ENCODE assay signal across 9 mouse cellular contexts in the genomic region with DNA sequence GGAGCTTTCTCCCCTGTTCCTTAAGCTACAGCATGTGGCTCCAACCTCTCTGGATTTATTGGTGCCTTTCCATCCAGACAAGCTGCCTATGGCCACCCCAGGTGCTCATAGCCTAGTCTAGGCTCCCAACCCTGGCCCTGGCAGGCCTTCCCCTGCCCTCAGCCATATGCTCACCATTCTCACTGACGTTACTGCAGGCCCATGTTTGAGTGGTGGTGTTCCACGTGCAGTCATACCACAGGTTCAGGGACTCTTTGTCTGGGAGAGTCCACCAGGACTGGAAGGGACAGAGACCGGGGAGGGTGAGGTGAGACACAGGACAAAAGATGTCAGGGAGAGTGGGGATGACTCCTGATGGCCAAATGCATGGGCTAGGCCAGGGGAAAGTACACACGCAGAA. TPM values are rescaled to one million over a fixed set of nuclear protein-coding genes. Genes with fewer than 3 reads are reported as not detected.
DNase-seq lines count a peak whose midpoint lies in the region; ATAC-seq and TF ChIP-seq lines count a peak whose summit lies in the region.
"Had no signal": no experiment of that assay in that cellular context is flagged by ENCODE, and none has a peak within 500 bp of the region (broad histone marks: within the 10 kb centered on the region; RNA-seq: fewer than 3 reads in every experiment).

No protein-coding gene starts in this region.

- H3K27me3 ChIP-seq in forebrain, embryonic 12.5 days, result peaks cover 14% of the 10 kb centered on the region; the same call in 1 of the 2 replicates
- H3K27me3 ChIP-seq in forebrain, embryonic 14.5 days (replicated peaks; ENCODE audit: control insufficient read depth, insufficient read depth, low read length), result no peaks in the 10 kb centered on the region
- no peaks in the 10 kb centered on the region for H3K27me3 ChIP-seq in lung, postnatal 0 days (replicated peaks; ENCODE audit: insufficient read depth, low read length)

- TF ChIP-seq EP300 in lung, postnatal 0 days (IDR thresholded peaks at IDR 0.05), result no peak

- 0 out of 2 replicates have a peak overlapping the region, but pooled peaks have one; percentile 4 for H3K4me2 ChIP-seq in forebrain, embryonic 12.5 days
- no peak overlapping the region for H3K4me2 ChIP-seq in forebrain, embryonic 14.5 days (ENCODE audit: low read length)
- H3K4me2 ChIP-seq in lung, postnatal 0 days (replicated peaks; ENCODE audit: low read depth, low read length), result peak overlapping the region; percentile 63

- TF ChIP-seq POLR2A in olfactory bulb, adult 2 months (IDR thresholded peaks at IDR 0.05; ENCODE audit: insufficient read depth, low read depth, low read length), result no peak

- H3K27ac ChIP-seq in forebrain, embryonic 12.5 days, result no peak overlapping the region
- H3K27ac ChIP-seq in forebrain, embryonic 14.5 days (ENCODE audit: low read depth, low read length), result no peak overlapping the region; the same call in 1 of the 2 replicates
- no peak overlapping the region for H3K27ac ChIP-seq in lung, postnatal 0 days (ENCODE audit: low read length)
- H3K27ac ChIP-seq in olfactory bulb, adult 2 months (ENCODE audit: insufficient read depth, low read depth, low read length), result peak overlapping the region; percentile 81

- no peaks in the 10 kb centered on the region for H3K36me3 ChIP-seq in forebrain, embryonic 12.5 days (replicated peaks)
- H3K36me3 ChIP-seq in forebrain, embryonic 14.5 days (ENCODE audit: control insufficient read depth, insufficient read depth, low read length), result no peaks in the 10 kb centered on the region
- no peaks in the 10 kb centered on the region for H3K36me3 ChIP-seq in lung, postnatal 0 days (ENCODE audit: insufficient read depth, low read length)

- no peaks in the 10 kb centered on the region for H3K9me3 ChIP-seq in forebrain, embryonic 12.5 days
- no peaks in the 10 kb centered on the region for H3K9me3 ChIP-seq in forebrain, embryonic 14.5 days (replicated peaks; ENCODE audit: control insufficient read depth, low read length)
- H3K9me3 ChIP-seq in lung, postnatal 0 days (ENCODE audit: low read length), result no peaks in the 10 kb centered on the region

- no peak overlapping the region for H3K9ac ChIP-seq in forebrain, embryonic 12.5 days
- H3K9ac ChIP-seq in forebrain, embryonic 14.5 days (ENCODE audit: low read length), result no peak overlapping the region
- no peak overlapping the region for H3K9ac ChIP-seq in lung, postnatal 0 days (replicated peaks; ENCODE audit: low read depth)

- no peak overlapping the region for H3K4me3 ChIP-seq in forebrain, embryonic 12.5 days (replicated peaks)
- no peak overlapping the region for H3K4me3 ChIP-seq in forebrain, embryonic 14.5 days (ENCODE audit: low read depth, low read length)
- 0 out of 2 replicates have a peak overlapping the region, but pooled peaks have one; percentile 42 for H3K4me3 ChIP-seq in lung, postnatal 0 days (ENCODE audit: low read depth, low read length)
- H3K4me3 ChIP-seq in olfactory bulb, adult 2 months (ENCODE audit: insufficient read depth, low read depth, low read length), result no peak overlapping the region

- H3K4me1 ChIP-seq in forebrain, embryonic 12.5 days, result peaks cover 34% of the 10 kb centered on the region
- peaks cover 24% of the 10 kb centered on the region for H3K4me1 ChIP-seq in forebrain, embryonic 14.5 days (ENCODE audit: control insufficient read depth, insufficient read depth, low read length)
- peaks cover 28% of the 10 kb centered on the region for H3K4me1 ChIP-seq in lung, postnatal 0 days (ENCODE audit: insufficient read depth, low read depth, low read length)
- H3K4me1 ChIP-seq in olfactory bulb, adult 2 months (ENCODE audit: control insufficient read depth, insufficient read depth, low read length), result peaks cover 78% of the 10 kb centered on the region

- ATAC-seq in forebrain, embryonic 12.5 days (ENCODE audit: low FRiP score), result no peak
- ATAC-seq in forebrain, embryonic 14.5 days, result no peak
- no peak for ATAC-seq in lung, postnatal 0 days
- no peak for ATAC-seq in granulocyte monocyte progenitor cell, adult 5-6 weeks (replicated peaks; ENCODE audit: poor library complexity, severe bottlenecking)

- 83% methylated on average over 4 of the region's 4 CpGs for WGBS in forebrain, embryonic 12.5 days
- 79% methylated on average over 4 of the region's 4 CpGs for WGBS in forebrain, embryonic 14.5 days
- WGBS in lung, postnatal 0 days, result 55% methylated on average over 4 of the region's 4 CpGs
- 79% methylated on average over 4 of the region's 4 CpGs for whole genome bisulfite sequencing in olfactory bulb, adult 2 months

- TF ChIP-seq CTCF in lung, postnatal 0 days (IDR thresholded peaks at IDR 0.05), result no peak
- TF ChIP-seq CTCF in olfactory bulb, adult 2 months (IDR thresholded peaks at IDR 0.05; ENCODE audit: insufficient read depth, low read depth, low read length), result no peak

- no peak for DNase-seq in forebrain, embryonic 14.5 days (ENCODE audit: low spot score)
- DNase-seq in lung, postnatal 0 days (ENCODE audit: low spot score), result no peak
- DNase-seq in lung, postnatal 25 days (ENCODE audit: low spot score), result no peak
- DNase-seq in induced T-regulatory cell, adult 2 months (ENCODE audit: low read depth), result peak; percentile 53
- DNase-seq in spleen, adult 18-20 months, result no peak
- DNase-seq: kidney, adult 18-20 months had no signal

RNA-seq across cellular contexts. Expression of a gene that starts 1.4 kb away (rescaled TPM):
- polyA plus RNA-seq in forebrain, embryonic 12.5 days (2016; fragmentation: Nextera tagmentation; extraction: Ambion mirVana), result 19.9 and 20.5 TPM in 2 replicates
- 27.9 and 32.8 TPM in 2 replicates for polyA plus RNA-seq in forebrain, embryonic 14.5 days (2014; fragmentation: Nextera tagmentation; extraction: Ambion mirVana)
- polyA plus RNA-seq in lung, postnatal 0 days (2015; fragmentation: Nextera tagmentation; extraction: Ambion mirVana), result 233 and 255 TPM in 2 replicates
- polyA plus RNA-seq in olfactory bulb, adult 2 months (2012; ENCODE audit: insufficient read depth, insufficient read length, low replicate concordance, missing spikeins), result not detected in 2 replicates
- 244 and 297 TPM in 2 replicates for total RNA-seq in granulocyte monocyte progenitor cell, adult 5-6 weeks (2014; fragmentation: Nextera tagmentation)
- 174 and 251 TPM in 2 replicates for total RNA-seq in granulocyte monocyte progenitor cell, adult 5-6 weeks (2017)

RNA-seq across cellular contexts. Expression of a gene that starts 4.1 kb away (rescaled TPM):
- 2.7 and 4.7 TPM in 2 replicates for polyA plus RNA-seq in forebrain, embryonic 12.5 days (2016; fragmentation: Nextera tagmentation; extraction: Ambion mirVana)
- polyA plus RNA-seq in forebrain, embryonic 14.5 days (2014; fragmentation: Nextera tagmentation; extraction: Ambion mirVana), result 2.6 and 2.7 TPM in 2 replicates
- polyA plus RNA-seq in lung, postnatal 0 days (2015; fragmentation: Nextera tagmentation; extraction: Ambion mirVana), result 8.9 and 11.2 TPM in 2 replicates
- polyA plus RNA-seq in olfactory bulb, adult 2 months (2012; ENCODE audit: insufficient read depth, insufficient read length, low replicate concordance, missing spikeins), result not detected in 2 replicates
- total RNA-seq in granulocyte monocyte progenitor cell, adult 5-6 weeks (2014; fragmentation: Nextera tagmentation), result 3.1 TPM in 1 of 2 replicates, not detected in the other
- total RNA-seq in granulocyte monocyte progenitor cell, adult 5-6 weeks (2017), result 1.8 and 3.0 TPM in 2 replicates

RNA-seq across cellular contexts. Expression of a gene that starts 23.0 kb away (rescaled TPM):
- polyA plus RNA-seq in forebrain, embryonic 12.5 days (2016; fragmentation: Nextera tagmentation; extraction: Ambion mirVana), result 3.3 and 3.9 TPM in 2 replicates
- polyA plus RNA-seq in forebrain, embryonic 14.5 days (2014; fragmentation: Nextera tagmentation; extraction: Ambion mirVana), result 5.1 and 6.2 TPM in 2 replicates
- polyA plus RNA-seq in lung, postnatal 0 days (2015; fragmentation: Nextera tagmentation; extraction: Ambion mirVana), result 3.9 and 4.1 TPM in 2 replicates
- polyA plus RNA-seq in olfactory bulb, adult 2 months (2012; ENCODE audit: insufficient read depth, insufficient read length, low replicate concordance, missing spikeins), result not detected in 2 replicates
- total RNA-seq in granulocyte monocyte progenitor cell, adult 5-6 weeks (2014; fragmentation: Nextera tagmentation), result 14.5 and 21.2 TPM in 2 replicates
- 9.5 and 12.5 TPM in 2 replicates for total RNA-seq in granulocyte monocyte progenitor cell, adult 5-6 weeks (2017)

RNA-seq across cellular contexts. Expression of a gene that starts 23.2 kb away (rescaled TPM):
- 0.63 and 0.88 TPM in 2 replicates for polyA plus RNA-seq in forebrain, embryonic 12.5 days (2016; fragmentation: Nextera tagmentation; extraction: Ambion mirVana)
- 0.51 and 0.55 TPM in 2 replicates for polyA plus RNA-seq in forebrain, embryonic 14.5 days (2014; fragmentation: Nextera tagmentation; extraction: Ambion mirVana)
- polyA plus RNA-seq in lung, postnatal 0 days (2015; fragmentation: Nextera tagmentation; extraction: Ambion mirVana), result 0.14 and 0.23 TPM in 2 replicates
- not detected in 2 replicates for polyA plus RNA-seq in olfactory bulb, adult 2 months (2012; ENCODE audit: insufficient read depth, insufficient read length, low replicate concordance, missing spikeins)
- total RNA-seq in granulocyte monocyte progenitor cell, adult 5-6 weeks (2014; fragmentation: Nextera tagmentation), result 3.7 and 4.0 TPM in 2 replicates
- 0.41 TPM in 1 of 2 replicates, not detected in the other for total RNA-seq in granulocyte monocyte progenitor cell, adult 5-6 weeks (2017)

RNA-seq across cellular contexts. Expression of a gene that starts 41.6 kb away (rescaled TPM):
- polyA plus RNA-seq in forebrain, embryonic 12.5 days (2016; fragmentation: Nextera tagmentation; extraction: Ambion mirVana), result 0.33 and 0.47 TPM in 2 replicates
- polyA plus RNA-seq in forebrain, embryonic 14.5 days (2014; fragmentation: Nextera tagmentation; extraction: Ambion mirVana), result 0.52 and 0.77 TPM in 2 replicates
- polyA plus RNA-seq in lung, postnatal 0 days (2015; fragmentation: Nextera tagmentation; extraction: Ambion mirVana), result 0.62 and 0.75 TPM in 2 replicates
- polyA plus RNA-seq in olfactory bulb, adult 2 months (2012; ENCODE audit: insufficient read depth, insufficient read length, low replicate concordance, missing spikeins), result not detected in 2 replicates
- total RNA-seq in granulocyte monocyte progenitor cell, adult 5-6 weeks (2014; fragmentation: Nextera tagmentation), result 0.15 TPM in 1 of 2 replicates, not detected in the other
- 0.09 TPM in 1 of 2 replicates, not detected in the other for total RNA-seq in granulocyte monocyte progenitor cell, adult 5-6 weeks (2017)
